ENCODE assay signal across 18 mouse cellular contexts in genomic region chr2:23999323-23999722, GRCm38 (mm10). TPM values are rescaled to one million over a fixed set of nuclear protein-coding genes. Genes with fewer than 3 reads are reported as not detected.
"Had no signal": no experiment of that assay in that cellular context is flagged by ENCODE, and none has a peak within 500 bp of the region (broad histone marks: within the 10 kb centered on the region; RNA-seq: fewer than 3 reads in every experiment).

No protein-coding gene starts in this region.

- H3K9ac ChIP-seq: neural tube, embryonic 12.5 days; neural tube, embryonic 13.5 days; neural tube, embryonic 15.5 days; stomach, embryonic 15.5 days had no signal

- H3K36me3 ChIP-seq: neural tube, embryonic 12.5 days; neural tube, embryonic 13.5 days; neural tube, embryonic 15.5 days; stomach, embryonic 15.5 days had no signal

- H3K4me2 ChIP-seq: neural tube, embryonic 12.5 days; neural tube, embryonic 13.5 days; neural tube, embryonic 15.5 days; stomach, embryonic 15.5 days had no signal

- H3K27ac ChIP-seq: neural tube, embryonic 12.5 days; neural tube, embryonic 13.5 days; neural tube, embryonic 15.5 days; stomach, embryonic 15.5 days; stomach, postnatal 0 days had no signal

- H3K9me3 ChIP-seq: neural tube, embryonic 12.5 days; neural tube, embryonic 13.5 days; neural tube, embryonic 15.5 days; stomach, embryonic 15.5 days had no signal

- DNase-seq: retina, postnatal 1 day; right cerebral cortex, adult 18-20 months; right cerebral cortex, postnatal 14 days; right cerebral cortex, postnatal 25 days; right cerebral cortex, postnatal 4 days; spleen, adult 18-20 months; thymus, adult 18-20 months; thymus, adult 2 months; thymus, postnatal 14 days; thymus, postnatal 25 days; thymus, postnatal 36 days; thymus, postnatal 4 days had no signal

- H3K27me3 ChIP-seq: neural tube, embryonic 12.5 days; neural tube, embryonic 13.5 days; neural tube, embryonic 15.5 days; stomach, embryonic 15.5 days had no signal

- H3K4me1 ChIP-seq: neural tube, embryonic 12.5 days; neural tube, embryonic 13.5 days; neural tube, embryonic 15.5 days; stomach, embryonic 15.5 days had no signal

- H3K4me3 ChIP-seq: neural tube, embryonic 12.5 days; neural tube, embryonic 13.5 days; neural tube, embryonic 15.5 days; stomach, embryonic 15.5 days had no signal

RNA-seq across cellular contexts. Expression of gene Hnmt, which starts 49.9 kb away (rescaled TPM):
- polyA plus RNA-seq: small intestine, adult 2 months had no signal
